ENCODE assay signal across 14 mouse cellular contexts in genomic region chr9:116323871-116324721, GRCm38 (mm10).
A peak's percentile ranks its signal among the peaks of the same experiment; 100 is the strongest.
DNase-seq lines count a peak whose midpoint lies in the region; ATAC-seq and TF ChIP-seq lines count a peak whose summit lies in the region.
"Had no signal": no experiment of that assay in that cellular context is flagged by ENCODE, and none has a peak within 500 bp of the region (broad histone marks: within the 10 kb centered on the region; RNA-seq: fewer than 3 reads in every experiment).

No protein-coding gene starts in this region.

- H3K36me3 ChIP-seq in hindbrain, embryonic 15.5 days: no peaks in the 10 kb centered on the region
- no peaks in the 10 kb centered on the region for H3K36me3 ChIP-seq in hindbrain, embryonic 11.5 days (ENCODE audit: control insufficient read depth, insufficient read depth, low read length)
- H3K36me3 ChIP-seq in heart, embryonic 10.5 days: no peaks in the 10 kb centered on the region
- no peaks in the 10 kb centered on the region for H3K36me3 ChIP-seq in lung, postnatal 0 days (ENCODE audit: insufficient read depth, low read length)
- no peaks in the 10 kb centered on the region for H3K36me3 ChIP-seq in thymus, adult 2 months (ENCODE audit: control insufficient read depth, insufficient read depth, low read length)
- H3K36me3 ChIP-seq: hindbrain, embryonic 13.5 days had no signal

- H3K27me3 ChIP-seq in hindbrain, embryonic 15.5 days: no peaks in the 10 kb centered on the region
- no peaks in the 10 kb centered on the region for H3K27me3 ChIP-seq in hindbrain, embryonic 11.5 days (ENCODE audit: control insufficient read depth, insufficient read depth, low read length)
- H3K27me3 ChIP-seq in heart, embryonic 10.5 days (ENCODE audit: insufficient read depth, poor library complexity, severe bottlenecking): no peaks in the 10 kb centered on the region
- H3K27me3 ChIP-seq in lung, postnatal 0 days (replicated peaks; ENCODE audit: insufficient read depth, low read length): no peaks in the 10 kb centered on the region
- no peaks in the 10 kb centered on the region for H3K27me3 ChIP-seq in thymus, adult 2 months (ENCODE audit: control insufficient read depth, insufficient read depth, low read length)
- H3K27me3 ChIP-seq: forebrain, embryonic 13.5 days; hindbrain, embryonic 13.5 days had no signal

- H3K9ac ChIP-seq in hindbrain, embryonic 15.5 days: no peak overlapping the region
- no peak overlapping the region for H3K9ac ChIP-seq in hindbrain, embryonic 11.5 days (ENCODE audit: low read depth, low read length)
- no peak overlapping the region for H3K9ac ChIP-seq in lung, postnatal 0 days (replicated peaks; ENCODE audit: low read depth)
- H3K9ac ChIP-seq: forebrain, embryonic 13.5 days; hindbrain, embryonic 13.5 days had no signal

- H3K4me1 ChIP-seq in hindbrain, embryonic 15.5 days (replicated peaks): 0 out of 2 replicates have a peak, but pooled peaks cover 3% of the 10 kb centered on the region
- no peaks in the 10 kb centered on the region for H3K4me1 ChIP-seq in hindbrain, embryonic 11.5 days (replicated peaks; ENCODE audit: control insufficient read depth, insufficient read depth, low read length)
- H3K4me1 ChIP-seq in heart, embryonic 10.5 days: peaks cover 19% of the 10 kb centered on the region
- H3K4me1 ChIP-seq in lung, postnatal 0 days (ENCODE audit: insufficient read depth, low read depth, low read length): peaks cover 8% of the 10 kb centered on the region; the same call in 1 of the 2 replicates
- H3K4me1 ChIP-seq in thymus, adult 2 months (replicated peaks; ENCODE audit: control insufficient read depth, insufficient read depth, low read length): peaks cover 15% of the 10 kb centered on the region
- H3K4me1 ChIP-seq: forebrain, embryonic 13.5 days had no signal

- H3K27ac ChIP-seq in hindbrain, embryonic 15.5 days (replicated peaks): 0 out of 2 replicates have a peak overlapping the region, but pooled peaks have one; percentile 25
- no peak overlapping the region for H3K27ac ChIP-seq in hindbrain, embryonic 11.5 days (ENCODE audit: low read depth, low read length)
- peak overlapping the region; percentile 67 for H3K27ac ChIP-seq in heart, embryonic 10.5 days
- peak overlapping the region; percentile 82 for H3K27ac ChIP-seq in lung, postnatal 0 days (ENCODE audit: low read length)
- no peak overlapping the region for H3K27ac ChIP-seq in thymus, adult 2 months (ENCODE audit: control insufficient read depth, insufficient read depth, low read length)
- H3K27ac ChIP-seq: forebrain, embryonic 13.5 days; hindbrain, embryonic 13.5 days had no signal

- no peak for TF ChIP-seq CTCF in lung, postnatal 0 days (IDR thresholded peaks at IDR 0.05)
- no peak for TF ChIP-seq CTCF in thymus, adult 2 months (IDR thresholded peaks at IDR 0.05; ENCODE audit: borderline replicate concordance, control insufficient read depth, extremely low read depth, insufficient read depth, low read length, poor library complexity)

- no peak for DNase-seq in hindbrain, embryonic 11.5 days (ENCODE audit: low spot score)
- DNase-seq in adipocyte (ENCODE audit: low spot score): peak; percentile 87
- DNase-seq in heart, embryonic 10.5 days (ENCODE audit: low spot score): no peak
- DNase-seq in lung, postnatal 0 days (ENCODE audit: low spot score): peak; percentile 92
- no peak for DNase-seq in thymus, adult 2 months
- no peak for DNase-seq in layer of hippocampus, postnatal 25 days (ENCODE audit: extremely low spot score in 1 of 2, low spot score in 1 of 2)
- DNase-seq in cerebellum, postnatal 25 days: no peak
- DNase-seq: cerebellum, postnatal 10 days; layer of hippocampus, postnatal 36 days; right cerebral cortex, postnatal 14 days had no signal

- H3K4me3 ChIP-seq in hindbrain, embryonic 15.5 days: no peak overlapping the region
- no peak overlapping the region for H3K4me3 ChIP-seq in hindbrain, embryonic 11.5 days (ENCODE audit: low read depth, low read length)
- H3K4me3 ChIP-seq in heart, embryonic 10.5 days: no peak overlapping the region
- H3K4me3 ChIP-seq in lung, postnatal 0 days (ENCODE audit: low read depth, low read length): no peak overlapping the region
- no peak overlapping the region for H3K4me3 ChIP-seq in thymus, adult 2 months (ENCODE audit: control insufficient read depth, insufficient read depth, low read length)
- H3K4me3 ChIP-seq: forebrain, embryonic 13.5 days; hindbrain, embryonic 13.5 days had no signal

- H3K4me2 ChIP-seq in hindbrain, embryonic 15.5 days: no peak overlapping the region
- no peak overlapping the region for H3K4me2 ChIP-seq in hindbrain, embryonic 11.5 days (replicated peaks; ENCODE audit: low read depth, low read length)
- H3K4me2 ChIP-seq in lung, postnatal 0 days (replicated peaks; ENCODE audit: low read depth, low read length): no peak overlapping the region
- H3K4me2 ChIP-seq: forebrain, embryonic 13.5 days; hindbrain, embryonic 13.5 days had no signal

- TF ChIP-seq EP300 in lung, postnatal 0 days (IDR thresholded peaks at IDR 0.05): peak; percentile 91

- WGBS in hindbrain, embryonic 15.5 days: 80% methylated on average over 9 of the region's 9 CpGs
- 85% methylated on average over 9 of the region's 9 CpGs for WGBS in hindbrain, embryonic 11.5 days
- WGBS in heart, embryonic 10.5 days: 78% methylated on average over 9 of the region's 9 CpGs
- 56% methylated on average over 9 of the region's 9 CpGs for WGBS in lung, postnatal 0 days
- 93% methylated on average over 9 of the region's 9 CpGs for WGBS in thymus, adult 2 months

- TF ChIP-seq POLR2A in thymus, adult 2 months (IDR thresholded peaks at IDR 0.05; ENCODE audit: control insufficient read depth, extremely low read depth, insufficient read depth, low read length, poor library complexity): no peak

- no peaks in the 10 kb centered on the region for H3K9me3 ChIP-seq in hindbrain, embryonic 15.5 days
- H3K9me3 ChIP-seq in hindbrain, embryonic 11.5 days (ENCODE audit: control insufficient read depth, low read length): no peaks in the 10 kb centered on the region
- H3K9me3 ChIP-seq in heart, embryonic 10.5 days: no peaks in the 10 kb centered on the region
- H3K9me3 ChIP-seq in lung, postnatal 0 days (ENCODE audit: low read length): no peaks in the 10 kb centered on the region
- H3K9me3 ChIP-seq: forebrain, embryonic 13.5 days; hindbrain, embryonic 13.5 days had no signal

- no peak for ATAC-seq in hindbrain, embryonic 15.5 days (ENCODE audit: low FRiP score, low read depth)
- ATAC-seq in hindbrain, embryonic 11.5 days (ENCODE audit: low FRiP score): no peak
- ATAC-seq in lung, postnatal 0 days: peak; percentile 92
- ATAC-seq: activated CD4-positive, CD25-positive, alpha-beta regulatory T cell, adult 4 months; forebrain, embryonic 13.5 days had no signal

Comparison
In these comparisons a context has a peak if more than half of its experiments do, and no peak if none do; other contexts are left out.
1. H3K27ac ChIP-seq: peak in hindbrain, embryonic 15.5 days (single experiment), heart, embryonic 10.5 days (single experiment) and lung, postnatal 0 days (single experiment); none in hindbrain, embryonic 11.5 days (single experiment) and thymus, adult 2 months (single experiment).
2. DNase-seq: peak in adipocyte (single experiment) and lung, postnatal 0 days (single experiment); none in hindbrain, embryonic 11.5 days (single experiment), heart, embryonic 10.5 days (single experiment), thymus, adult 2 months (single experiment), layer of hippocampus, postnatal 25 days (0 of 2) and cerebellum, postnatal 25 days (0 of 2).